Mouse (Mus musculus): ENCODE data around the gene Camkk2.
A peak's percentile ranks its signal among the peaks of the same experiment; 100 is the strongest.

The Camkk2 gene

DNA sequence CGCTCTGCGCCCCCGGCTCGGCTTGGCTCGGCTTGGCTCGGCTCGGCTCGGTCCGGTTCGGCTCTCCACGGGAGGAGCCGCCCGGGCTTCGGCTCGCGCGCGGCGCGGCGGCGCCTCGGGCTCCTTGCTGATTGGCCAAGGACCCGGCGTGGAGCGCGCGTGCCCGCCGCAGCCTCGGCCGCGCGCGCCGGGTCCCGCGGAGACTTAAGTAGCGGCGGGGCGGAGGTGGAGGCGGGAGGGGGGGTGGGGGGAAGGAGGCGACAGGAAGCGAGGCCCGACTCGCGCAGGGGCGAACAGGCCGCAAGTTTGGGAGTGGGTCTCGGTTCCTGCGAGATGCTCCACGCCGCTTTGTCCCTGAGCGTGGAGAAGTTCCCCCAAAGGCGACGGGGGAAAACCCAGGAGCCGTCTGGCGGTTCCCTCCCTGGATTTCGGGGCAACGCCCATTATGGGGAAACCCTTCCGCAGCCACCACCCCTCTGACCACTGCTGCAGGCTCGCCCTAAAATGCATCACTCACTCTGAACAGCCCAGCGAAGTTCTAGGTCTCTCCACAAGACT lies at the start of gene Camkk2:
TSS of gene Camkk2 (minus strand) at position 133 of the 558 bp plus-strand sequence.
- peak; percentile 66 for ATAC-seq (ENCODE audit: low TSS enrichment)

GRCm38 (mm10) chr5:122825099-122825498 lies 45.9 kb upstream of the Camkk2 start:
- ATAC-seq (ENCODE audit: low TSS enrichment) = no peak

DNA sequence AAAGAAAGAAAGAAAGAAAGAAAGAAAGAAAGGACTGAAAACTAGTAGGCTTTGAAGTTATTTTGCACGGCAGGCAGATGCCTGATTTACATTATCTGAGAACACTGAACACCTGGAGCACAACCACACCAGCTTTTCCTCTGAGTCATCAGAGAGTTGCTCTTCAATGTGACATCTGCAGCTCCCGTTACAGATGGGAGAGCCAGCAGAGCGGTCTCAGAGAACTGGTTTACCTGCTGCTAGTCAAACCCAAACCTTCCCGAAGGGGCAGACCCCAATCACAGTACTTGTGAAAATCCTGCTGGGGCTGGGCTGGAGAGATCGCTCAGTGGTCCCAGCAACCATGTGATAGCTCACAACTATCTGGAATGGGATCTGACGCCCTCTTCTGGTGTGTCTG lies 45.2 kb upstream of the Camkk2 start:
- ATAC-seq (ENCODE audit: low TSS enrichment) = no peak

DNA sequence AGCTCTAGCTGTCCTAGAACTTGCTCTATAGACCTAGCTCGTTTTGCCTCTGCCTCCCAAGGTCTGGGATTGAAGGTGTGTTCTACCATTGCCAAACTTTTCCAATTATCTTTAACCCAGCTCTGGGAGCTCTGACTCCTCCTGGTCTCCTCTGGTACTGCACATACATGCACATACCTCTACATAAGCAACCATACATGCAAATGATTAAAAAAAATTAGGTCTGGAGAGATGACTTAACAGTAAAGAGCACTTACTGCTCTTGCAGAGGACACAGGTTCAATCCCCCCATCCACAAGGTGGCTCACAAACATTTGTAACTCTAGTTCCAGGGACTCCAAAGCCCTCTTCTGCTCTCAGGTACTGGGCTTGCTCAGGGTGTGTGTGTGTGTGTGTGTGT lies 44.8 kb upstream of the Camkk2 start:
- no peak for ATAC-seq (ENCODE audit: low TSS enrichment)

DNA sequence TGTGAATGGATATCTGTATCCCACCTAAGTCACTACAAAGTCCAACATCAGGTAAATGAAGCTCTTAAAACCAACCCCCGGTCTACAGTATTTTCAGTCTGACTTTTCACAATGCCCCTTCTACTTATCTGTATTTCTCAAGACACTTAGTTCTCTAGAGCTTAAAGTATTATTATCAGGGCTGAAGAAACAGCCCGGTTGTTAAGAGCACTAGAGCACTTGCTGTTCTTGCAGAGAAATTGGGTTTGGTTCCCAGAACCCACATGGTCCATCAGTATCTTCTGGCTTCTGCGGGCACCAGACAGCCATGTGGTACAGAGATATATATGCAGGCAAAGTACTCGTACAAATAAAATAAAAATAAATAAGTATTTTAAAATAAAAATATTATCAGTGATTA lies 43.2 kb upstream of the Camkk2 start:
- no peak for ATAC-seq (ENCODE audit: low TSS enrichment)

DNA sequence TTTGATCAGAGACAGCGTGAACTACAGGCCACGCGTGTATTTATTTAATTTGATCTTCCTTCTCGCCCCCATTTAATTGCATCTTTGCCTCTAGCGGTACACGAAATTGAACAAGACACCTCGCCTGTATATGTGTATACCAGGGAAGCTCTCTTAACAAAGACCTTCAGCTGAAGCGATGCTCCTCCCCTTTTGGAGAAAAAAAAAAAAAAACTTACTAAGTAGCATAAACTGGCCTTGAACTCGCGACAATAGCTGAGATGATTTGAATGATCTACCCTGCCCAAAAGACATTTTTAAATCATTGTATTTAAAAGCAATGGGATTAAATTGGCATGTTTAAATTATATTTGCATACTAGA lies 42.3 kb upstream of the Camkk2 start:
- peak; percentile 53 for ATAC-seq (ENCODE audit: low TSS enrichment)

DNA sequence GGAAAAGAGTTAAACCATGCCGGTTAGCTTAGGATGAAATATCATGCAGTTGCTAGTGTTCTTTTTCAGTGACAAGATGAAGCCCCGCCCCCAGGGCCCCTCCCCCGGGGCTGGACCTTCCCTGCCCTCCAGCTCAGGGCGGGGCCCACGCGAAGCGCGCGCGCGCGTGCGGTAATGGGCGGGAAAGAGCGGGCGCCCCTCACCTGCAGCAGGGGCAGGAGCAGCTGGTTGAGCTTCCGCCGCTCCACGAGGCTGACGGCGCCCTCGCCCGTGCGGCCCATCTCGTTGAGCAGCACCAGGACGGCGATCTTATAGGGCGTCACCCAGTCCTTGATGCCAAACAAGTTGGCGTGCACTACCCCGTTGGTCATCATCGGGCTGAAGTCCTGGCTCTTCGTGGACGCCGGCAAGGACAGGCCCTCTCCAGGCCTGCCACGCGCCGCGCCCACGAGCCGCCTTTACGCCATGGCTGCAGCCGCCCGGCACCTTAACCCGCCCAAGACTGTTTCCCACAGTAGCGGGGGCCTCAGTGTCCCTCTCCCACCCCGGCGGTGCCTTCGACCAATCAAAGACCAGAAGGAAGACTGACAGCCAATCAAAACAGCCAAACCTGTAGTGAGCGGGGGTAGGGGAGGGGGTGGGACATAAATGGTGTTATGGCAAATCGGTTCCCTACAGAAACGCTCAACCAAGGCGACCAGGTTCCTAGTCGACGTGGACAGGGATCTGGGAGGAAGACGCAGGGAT lies 41.7 kb upstream of the Camkk2 start, which contains the start of gene Anapc5:
TSS of gene Anapc5 (minus strand) at position 563 of the 747 bp plus-strand sequence.
- ATAC-seq (ENCODE audit: low TSS enrichment) = peak; percentile 99

DNA sequence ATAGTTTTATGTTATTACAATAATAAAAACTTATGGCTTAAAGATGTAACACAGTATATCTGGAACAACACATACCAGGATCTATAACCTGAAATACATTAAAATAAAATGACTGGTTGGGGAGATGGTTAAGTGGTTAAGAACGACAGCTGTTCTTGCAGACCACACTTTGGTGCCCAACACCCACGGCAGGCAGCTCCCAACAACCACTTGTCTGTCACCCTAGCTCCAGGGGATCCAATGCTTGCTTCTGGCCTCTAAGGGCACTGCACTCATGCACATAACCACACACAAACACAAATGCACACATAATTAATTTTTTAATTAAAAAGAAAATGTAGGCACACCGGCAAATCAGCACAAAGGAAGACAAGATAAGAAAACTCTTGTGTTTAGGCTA lies 33.5 kb upstream of the Camkk2 start:
- ATAC-seq (ENCODE audit: low TSS enrichment) = no peak

DNA sequence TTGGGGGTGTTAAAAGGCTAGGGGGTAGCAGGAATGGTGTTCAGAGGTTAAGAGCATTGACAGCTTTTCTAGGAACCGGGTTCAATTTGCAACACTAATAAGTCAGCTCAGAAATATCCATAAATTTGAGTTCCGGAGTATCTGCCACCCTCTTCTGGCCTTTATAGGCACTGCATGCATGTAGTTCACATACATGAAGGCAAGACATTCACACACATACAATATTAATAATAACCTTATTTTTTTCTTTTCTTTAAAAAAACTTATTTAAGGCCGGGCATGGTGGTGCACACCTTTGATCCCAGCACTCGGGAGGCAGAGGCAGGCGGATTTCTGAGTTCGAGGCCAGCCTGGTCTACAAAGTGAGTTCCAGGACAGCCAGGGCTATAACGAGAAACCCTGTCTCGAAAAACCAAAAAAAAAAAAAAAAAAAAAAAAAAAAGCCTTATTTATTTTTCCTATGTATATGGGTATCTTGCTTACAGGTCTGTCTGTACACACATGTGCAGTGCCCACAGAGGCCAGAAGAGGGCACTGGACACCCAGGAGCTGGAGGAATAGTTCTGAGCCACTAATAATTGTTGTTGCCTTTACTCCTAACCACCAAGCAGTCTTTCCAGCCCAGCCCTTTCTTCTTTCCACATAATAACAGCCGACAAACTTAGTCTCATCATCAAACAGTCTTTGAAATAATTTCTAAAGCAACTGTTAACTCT lies 32.3 kb upstream of the Camkk2 start:
- ATAC-seq (ENCODE audit: low TSS enrichment) = no peak

GRCm38 (mm10) chr5:122805503-122805902 lies 26.3 kb upstream of the Camkk2 start:
- no peak for ATAC-seq (ENCODE audit: low TSS enrichment)

DNA sequence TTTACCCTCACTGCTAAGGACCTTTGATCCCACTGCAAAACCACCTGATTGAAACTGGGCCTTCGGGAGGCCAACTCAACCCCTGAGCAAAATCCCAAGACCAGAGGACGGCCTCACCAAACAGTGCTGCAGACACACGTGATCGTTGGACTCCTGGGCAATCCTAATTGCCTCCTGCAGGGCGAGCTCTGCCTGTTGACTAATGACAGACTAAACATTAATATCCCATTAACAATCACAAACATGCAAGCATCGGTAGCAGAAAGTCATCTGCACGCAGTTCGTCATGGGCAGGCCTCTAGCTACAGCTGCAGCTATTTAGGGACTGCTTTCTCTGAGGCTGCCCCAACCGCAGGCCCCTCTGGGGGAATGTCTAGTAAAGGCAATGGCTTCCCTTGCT lies 23.5 kb upstream of the Camkk2 start:
- no peak for ATAC-seq (ENCODE audit: low TSS enrichment)

DNA sequence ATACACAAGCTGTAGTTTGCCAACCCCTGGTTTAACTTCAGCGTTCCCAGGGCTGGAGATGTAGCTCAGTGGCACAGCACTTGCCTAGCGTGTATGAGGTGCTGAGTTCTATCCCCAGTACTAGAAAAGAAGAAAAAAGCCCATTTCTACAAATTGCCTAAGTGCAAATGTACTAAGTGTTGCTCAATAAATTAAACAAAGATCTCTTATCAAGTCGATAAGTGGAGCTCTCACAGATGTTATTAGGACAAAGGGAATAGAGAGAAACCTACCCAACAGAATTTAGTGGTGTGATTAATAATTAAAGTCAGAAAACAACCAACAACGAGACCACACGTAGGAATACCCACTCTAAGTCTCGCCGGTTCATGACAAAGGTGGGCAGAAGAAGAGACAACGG lies 22.5 kb upstream of the Camkk2 start:
- ATAC-seq (ENCODE audit: low TSS enrichment) = no peak

GRCm38 (mm10) chr5:122800345-122801010 lies 21.3 kb upstream of the Camkk2 start:
- ATAC-seq (ENCODE audit: low TSS enrichment) = no peak

DNA sequence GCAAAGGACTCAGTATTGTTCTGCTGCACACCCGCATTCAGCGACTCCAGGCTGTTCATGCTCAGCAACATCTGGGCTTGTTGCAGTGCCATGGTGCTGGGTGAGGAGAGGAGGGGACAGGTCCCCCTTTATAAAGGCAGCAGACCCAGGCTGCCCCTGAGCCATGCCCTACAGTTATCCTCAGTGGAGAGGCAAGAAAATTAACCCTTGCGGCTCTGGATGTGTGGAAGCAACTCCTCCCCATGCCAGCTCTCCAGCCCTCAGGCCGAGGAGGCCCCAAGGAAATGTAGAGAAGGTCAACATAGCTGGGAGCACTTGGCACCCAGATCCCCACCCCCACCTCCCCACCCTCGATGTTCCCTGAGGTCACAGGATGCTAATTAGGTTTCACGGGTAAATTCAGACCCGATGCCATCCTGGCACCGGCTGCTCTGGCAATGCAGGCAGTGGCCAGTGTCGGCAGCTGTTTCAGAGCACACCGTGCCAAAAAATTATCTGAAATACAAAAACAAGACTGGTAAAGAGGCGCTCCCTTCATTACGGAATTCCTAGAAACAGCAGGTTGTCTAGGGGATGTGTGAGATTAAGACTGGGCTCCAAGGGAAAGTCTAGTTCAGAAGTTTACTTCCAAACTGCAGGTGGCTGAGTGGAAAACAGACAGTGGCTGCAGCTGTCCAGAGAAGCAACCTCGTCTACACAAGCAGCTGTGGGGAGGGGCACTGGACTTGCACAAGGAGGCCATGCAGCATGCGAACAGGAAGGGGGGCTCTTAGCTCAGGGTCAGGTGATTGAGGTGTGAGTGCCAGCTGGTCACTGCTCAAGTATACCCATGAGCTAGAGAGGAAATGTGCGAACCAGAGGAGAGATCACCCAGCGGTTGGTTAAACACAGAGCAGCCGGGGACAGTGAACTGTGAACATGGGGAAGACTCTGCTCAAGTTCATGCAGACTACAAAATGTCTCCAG lies 20.5 kb upstream of the Camkk2 start:
- no peak for ATAC-seq (ENCODE audit: low TSS enrichment)

DNA sequence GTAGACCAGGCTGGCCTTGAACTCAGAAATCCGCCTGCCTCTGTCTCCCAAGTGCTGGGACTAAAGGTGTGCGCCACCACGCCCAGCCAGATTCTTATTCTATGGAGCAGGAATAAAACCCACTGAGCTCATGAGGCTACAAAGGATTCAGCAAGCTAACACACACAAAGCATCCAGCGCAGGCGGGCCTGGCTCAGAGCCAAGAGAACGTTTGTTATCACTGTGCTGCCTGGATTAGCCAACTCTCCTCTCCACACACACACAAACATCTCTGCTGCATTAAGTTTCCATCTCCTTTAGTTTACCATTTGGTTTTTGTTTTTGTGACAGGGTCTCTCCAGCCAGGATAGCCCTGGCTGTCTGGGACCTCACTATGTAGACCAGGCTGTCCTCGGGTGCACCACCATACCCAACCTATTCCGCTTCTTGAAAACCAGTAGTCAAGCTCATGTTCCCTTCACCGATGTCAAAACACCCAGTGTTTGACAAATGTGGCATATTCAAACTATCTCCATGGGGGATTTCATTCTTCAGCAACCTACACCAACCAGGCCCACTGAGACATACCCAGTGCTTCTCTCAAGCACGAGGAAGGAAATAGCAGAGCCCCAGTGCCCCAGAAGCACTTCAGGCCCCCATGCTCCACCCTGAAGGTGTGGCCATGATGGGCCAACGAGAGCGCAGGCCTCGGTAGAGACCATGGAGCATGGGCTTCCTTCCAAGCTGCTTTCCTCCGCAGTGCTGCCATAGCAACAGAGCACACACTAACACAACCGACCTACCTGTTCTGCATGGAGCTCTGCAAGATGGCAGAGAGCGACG lies 19.6 kb upstream of the Camkk2 start:
- peak; percentile 81 for ATAC-seq (ENCODE audit: low TSS enrichment)

GRCm38 (mm10) chr5:122797866-122798265 lies 18.7 kb upstream of the Camkk2 start:
- ATAC-seq (ENCODE audit: low TSS enrichment) = no peak

DNA sequence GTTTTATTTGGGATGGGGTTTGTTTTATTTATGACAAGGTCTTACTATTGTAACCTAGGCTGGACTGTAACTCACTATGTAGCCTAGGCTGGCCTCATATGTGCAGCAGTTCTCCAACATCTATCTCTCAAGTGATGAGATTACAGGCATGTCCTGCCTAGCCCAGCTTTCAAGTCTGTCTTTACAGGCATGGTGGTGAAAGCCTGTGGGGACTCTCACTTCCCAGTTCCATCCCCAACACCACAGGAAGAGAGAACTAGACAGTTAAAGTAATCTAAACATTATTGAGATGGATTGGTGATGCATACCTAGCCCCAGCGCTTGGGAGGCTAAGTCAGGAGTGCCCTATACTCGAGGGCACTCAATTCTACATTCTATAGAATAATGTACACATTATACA lies 9.5 kb upstream of the Camkk2 start:
- ATAC-seq (ENCODE audit: low TSS enrichment) = no peak

GRCm38 (mm10) chr5:122786035-122786819 lies 7.0 kb upstream of the Camkk2 start:
- ATAC-seq (ENCODE audit: low TSS enrichment) = peak; percentile 91

- no peak for ATAC-seq (ENCODE audit: low TSS enrichment)
These were observed 4.7 kb upstream of the Camkk2 start for GRCm38 (mm10) chr5:122783726-122784406.
